Mouse (Mus musculus) embryo, embryonic 10.5 days (tissue): ENCODE measurements at regions not wholly inside any gene's neighbourhood (a gene's known extent, or its start where the extent isn't known, plus 50 kb on each side); places are given as distances from the start of the nearest gene placed in this dataset.

Source experiments
- DNase-seq: peaks from one replicate; pipeline ENCODE4 v3.0.0-alpha.2; 2015; ENCODE audit warnings: low spot score

DNA sequence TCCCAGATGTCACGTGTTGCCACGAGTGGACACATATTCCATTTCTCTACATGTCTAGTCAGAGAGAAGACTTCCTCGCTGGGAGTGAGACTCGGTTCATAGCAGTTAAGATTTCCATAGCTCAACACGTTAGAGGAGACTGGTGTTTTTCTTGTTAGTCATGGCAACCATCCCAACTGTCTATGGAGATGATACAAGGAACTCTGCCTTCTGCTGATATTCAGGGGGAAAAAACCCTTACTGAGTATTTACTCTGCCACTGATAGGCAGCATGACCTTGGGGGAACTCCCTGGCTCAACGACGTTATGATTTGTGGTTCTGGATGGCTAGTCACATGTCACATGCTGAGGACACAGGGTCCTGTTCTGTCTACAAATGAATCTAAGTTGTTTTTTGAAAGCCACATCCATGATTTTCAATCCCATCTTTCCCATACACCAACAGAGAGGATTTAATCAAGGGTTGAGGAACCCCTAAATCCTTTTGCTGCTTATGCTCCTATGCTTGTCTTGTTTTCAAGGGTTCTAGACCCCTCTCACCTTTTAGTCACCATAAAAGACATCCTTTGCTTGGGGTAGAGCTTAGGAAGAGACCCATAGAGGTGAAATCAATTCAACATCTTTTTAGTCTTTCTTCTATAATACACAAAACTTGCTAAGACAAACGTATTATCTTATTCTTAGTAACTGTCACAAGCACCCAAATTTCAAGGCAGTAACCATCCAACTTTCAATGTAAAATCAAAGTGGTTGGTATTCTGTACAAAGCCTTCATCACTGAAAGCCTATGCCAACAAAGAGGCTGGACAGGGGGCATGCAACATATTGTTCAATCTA is 50.2 kb upstream of the Adtrp start:
- no peak for DNase-seq
